Mouse (Mus musculus) left cerebral cortex, adult 11 months (tissue): ENCODE data around the gene Isca1.
"Not testable (repeated sequence)": the region's sequence is repeated elsewhere in the genome, so short reads cannot be mapped to it uniquely, and the experiment has no call there.

Source experiments
- DNase-seq: peaks from one replicate; pipeline ENCODE4 v3.0.0; 2022; ENCODE audit warnings: low spot score

Gene Isca1

DNA sequence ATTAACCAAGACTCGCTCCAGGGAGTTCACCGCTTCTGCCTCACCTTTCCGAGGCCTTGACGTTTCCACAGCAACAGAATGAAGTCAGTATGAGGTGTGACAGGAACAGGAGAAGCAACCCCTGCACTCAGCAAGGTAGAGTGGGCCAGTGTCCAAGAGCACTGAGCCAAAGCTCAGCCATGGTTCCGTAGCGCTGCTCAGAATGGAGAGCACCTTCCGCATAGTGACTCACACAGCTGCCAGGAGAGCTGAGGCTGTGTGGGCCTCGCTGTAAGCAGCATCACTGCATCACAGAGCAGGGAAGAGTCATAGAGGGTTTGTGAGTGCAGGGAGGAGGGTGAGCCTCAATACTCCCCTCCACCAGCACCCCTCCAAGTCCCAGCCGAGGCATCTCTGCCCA is 22.9 kb downstream of the Isca1 start, which contains the start of gene 1700014D04Rik:
TSS of gene 1700014D04Rik (minus strand) at position 42 of the 400 bp plus-strand sequence.
- no peak for DNase-seq

DNA sequence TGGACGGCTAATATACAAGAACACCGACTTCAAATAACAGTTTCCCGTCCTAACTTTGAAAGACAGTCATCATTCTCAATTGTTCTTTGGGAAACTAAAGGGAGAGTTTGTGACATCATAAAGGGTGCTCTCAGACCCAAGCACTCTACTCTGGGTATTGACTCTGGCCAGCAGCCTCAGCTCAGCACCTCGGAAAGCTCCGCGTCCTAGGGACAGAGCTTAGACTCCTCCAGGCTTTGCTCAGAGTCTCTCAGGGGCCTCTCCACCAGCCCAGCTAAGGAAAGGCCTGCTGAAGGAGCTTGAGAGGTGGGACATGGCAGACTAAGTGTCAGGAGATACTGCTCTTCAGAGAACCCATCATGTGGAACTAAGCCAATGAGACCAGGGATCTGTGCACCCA is 23.4 kb downstream of the Isca1 start:
- DNase-seq = no peak

DNA sequence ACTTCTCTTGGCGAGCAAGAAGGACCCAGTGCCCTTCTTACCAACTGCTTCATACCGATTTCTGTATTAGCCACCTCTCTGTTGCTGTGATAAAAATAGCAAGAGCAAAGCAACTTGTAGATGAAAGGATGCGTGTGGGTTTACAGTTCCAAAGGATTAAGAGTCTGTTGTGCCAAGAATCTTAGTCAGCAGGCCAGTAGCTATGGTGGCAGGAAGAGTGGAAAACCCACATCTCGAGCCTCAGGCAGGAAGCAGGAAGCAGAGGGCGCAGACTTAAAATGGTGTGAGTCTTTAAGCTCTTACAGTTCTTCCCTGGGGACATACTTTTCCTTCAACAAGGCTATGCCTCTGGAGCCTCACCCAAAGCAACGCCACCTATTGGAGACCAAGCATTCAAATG is 24.1 kb downstream of the Isca1 start:
- no peak for DNase-seq

DNA sequence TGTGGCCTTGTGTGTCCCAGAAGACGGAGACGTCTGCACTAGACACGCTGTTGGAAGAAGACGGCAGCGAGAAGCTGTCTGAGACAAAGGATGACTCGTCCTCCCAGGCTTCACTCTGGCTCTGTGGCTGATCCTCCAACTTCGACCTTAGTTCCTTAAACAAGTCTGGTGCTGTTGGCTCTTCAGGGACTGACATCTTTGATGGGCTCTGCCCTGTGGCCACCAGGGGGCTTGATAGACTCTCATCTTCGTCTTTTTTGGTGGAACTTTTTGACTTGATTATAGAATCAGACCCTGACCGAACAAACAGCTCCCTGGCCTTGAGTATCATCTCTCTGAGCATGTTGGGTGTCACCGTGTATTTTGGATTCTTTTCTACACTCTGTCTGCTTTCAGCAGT is 27.9 kb downstream of the Isca1 start:
- DNase-seq = no peak

DNA sequence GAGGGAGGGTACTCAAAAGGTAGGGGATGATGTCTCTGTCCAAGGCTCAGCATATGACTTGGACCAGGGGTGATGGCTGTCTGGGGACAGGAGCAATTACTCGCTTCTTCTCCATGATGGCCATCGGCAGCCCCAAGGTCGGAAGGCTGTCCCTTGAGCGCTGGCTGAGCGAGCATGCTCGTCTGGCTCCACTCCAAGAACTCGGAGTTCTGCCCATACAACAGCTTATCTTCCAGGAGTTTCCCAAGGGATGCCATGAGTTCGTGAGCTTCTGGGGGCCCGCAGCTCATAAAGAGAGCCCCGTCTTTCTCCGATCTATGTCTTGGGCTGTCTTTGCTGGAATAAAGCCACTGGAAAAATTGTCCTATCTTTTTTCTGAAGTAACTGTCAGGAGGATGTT is 28.5 kb downstream of the Isca1 start:
- no peak for DNase-seq

DNA sequence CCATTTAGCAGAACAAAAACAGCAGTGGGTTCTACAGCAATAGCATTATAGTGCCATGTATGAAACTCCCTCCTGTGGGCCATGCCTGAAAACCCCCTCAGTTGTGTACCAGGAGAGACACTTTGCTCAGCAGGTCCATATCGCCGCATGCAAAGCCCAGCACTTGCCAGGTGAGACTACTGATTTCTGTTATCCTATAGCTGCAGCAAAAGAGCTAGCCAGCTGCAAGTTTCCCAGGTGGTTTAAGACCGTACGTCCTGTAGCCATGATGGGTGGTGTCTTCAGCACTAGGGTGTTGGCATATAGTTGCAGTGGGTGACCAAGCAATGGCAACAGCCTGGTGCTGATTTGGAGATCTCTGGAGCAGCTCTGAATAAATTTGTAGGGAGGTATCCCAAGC is 30.2 kb downstream of the Isca1 start:
- DNase-seq = no peak

DNA sequence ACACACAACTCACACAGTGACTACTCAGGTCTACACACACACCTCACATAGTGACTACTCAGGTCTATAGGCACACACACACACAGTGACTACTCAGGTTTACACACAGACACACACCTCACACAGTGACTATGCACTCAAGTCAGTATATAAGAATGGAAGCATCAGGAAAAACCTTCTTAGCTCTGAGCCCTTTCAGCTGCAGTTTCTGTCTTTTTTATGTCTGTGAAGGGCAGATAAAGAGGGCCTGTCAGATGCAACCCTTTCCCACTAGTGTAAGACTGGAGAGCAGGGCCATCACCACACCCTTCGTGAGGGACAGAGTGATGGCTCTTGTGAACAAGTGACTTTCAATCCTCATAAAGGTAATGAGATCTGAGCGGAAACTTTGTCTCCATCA is 31.2 kb downstream of the Isca1 start:
- no peak for DNase-seq

DNA sequence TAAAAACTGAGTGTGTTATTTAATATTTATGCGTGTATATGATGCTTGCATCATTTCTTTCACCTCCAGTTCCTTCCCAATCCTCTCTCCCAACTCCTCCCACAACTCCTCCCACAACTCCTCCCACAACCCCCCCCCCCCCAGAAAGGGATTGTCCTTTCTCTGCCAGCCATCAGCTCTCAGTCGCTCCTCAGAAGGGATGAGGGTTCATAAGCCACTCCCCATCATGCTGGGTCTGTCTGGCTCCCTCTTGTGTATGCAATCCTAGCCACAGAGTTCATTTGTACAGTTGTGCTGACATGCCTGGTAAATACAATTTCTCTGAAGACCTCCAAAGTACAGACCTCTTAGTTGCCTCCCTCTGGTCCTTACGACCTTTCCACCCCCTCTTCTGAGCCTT is 34.4 kb downstream of the Isca1 start:
- no peak for DNase-seq

DNA sequence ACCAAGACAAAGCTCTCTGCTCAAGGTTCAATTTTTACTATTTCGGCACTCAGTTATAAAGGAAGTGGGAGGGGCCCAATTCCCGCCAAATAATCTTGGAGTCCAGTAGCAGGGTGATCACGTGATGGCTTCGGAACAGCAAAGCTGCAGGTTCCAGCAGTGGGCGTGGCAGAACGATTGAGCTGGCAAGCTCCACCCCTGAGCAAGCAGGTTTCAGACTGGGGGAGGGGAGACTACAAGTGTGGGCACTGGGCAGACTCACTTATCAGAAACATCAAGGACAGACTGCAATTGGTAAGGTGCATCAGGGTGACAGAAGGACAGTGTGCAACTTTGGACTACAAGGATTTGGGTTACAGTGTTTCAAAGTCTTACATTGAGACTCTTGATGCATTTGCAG is 35.3 kb downstream of the Isca1 start:
- DNase-seq = not testable (repeated sequence)

DNA sequence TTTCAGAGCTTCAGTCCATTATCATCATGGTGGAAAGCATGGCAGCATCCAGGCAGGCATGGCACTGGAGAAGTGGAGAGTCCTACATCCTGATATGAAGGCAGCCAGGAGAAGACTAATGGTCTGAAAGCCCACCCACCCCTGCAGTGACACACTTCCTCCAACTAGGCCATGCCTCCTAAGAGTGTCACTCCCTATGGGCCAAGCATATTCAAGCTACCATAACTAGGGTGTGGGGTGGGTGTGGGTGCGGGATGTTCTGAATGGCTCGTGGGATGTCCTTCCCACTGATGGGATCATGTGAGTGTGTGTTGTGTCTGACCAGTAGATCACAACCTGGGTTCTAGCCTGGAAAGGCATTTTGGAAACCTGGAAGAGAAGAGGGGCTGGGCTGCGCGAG is 35.7 kb downstream of the Isca1 start:
- no peak for DNase-seq

DNA sequence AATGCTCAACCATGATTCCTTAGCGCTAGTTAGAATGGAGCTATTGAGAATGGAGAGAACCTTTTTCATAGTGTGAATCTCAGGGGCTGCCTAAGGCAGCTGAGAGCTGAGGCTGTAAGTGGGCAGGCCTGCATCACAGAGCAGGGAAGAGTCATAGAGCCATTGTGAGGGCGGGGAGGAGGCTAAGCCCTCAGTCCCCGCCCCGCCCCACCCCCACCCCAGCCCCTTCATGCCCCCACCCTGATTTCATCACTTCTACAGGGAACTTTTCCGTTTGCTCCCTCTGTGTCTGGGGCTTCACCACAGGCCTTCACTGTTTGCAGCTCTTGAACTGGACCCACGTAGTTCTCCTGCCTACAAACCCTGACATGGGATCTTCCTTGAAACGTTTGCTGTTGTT is 38.0 kb downstream of the Isca1 start, which contains the start of gene Spata31d1d:
TSS of gene Spata31d1d (minus strand) at position 101 of the 400 bp plus-strand sequence.
- no peak for DNase-seq

DNA sequence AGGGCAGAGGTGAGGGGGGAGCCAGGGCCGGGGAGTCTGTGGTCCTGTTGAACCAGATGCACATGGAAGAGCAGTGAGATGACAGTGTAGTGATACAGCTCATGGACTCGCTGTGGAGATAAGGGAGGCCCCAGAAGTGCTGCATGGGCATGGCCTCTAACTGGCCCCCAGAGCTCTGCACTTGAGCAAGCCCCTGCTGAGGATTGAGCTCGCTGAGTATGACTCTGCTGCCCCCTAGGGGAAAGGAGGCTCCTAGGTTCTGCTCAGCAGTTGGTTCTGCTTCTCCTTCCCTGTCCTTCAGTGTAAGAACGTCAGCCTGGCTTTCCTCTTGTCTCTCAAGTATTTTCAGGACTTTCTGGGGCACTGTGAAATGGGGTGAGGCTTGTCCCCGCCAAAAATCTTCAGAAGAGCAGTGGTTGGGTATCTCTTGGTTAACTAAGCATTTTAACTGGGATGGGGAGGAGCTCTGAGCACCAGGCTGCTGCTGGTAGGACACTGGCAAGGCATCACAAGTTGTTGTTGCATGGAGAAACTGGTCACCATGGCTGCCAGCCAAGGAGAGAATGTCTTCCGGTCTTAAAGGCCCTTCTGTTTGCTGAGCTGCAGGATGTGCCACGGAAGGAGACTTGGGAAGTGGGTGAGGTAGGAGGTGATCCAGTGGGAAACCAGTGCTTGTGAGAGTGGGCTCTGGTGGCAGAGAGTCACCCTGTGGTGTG is 41.1 kb downstream of the Isca1 start:
- peak; percentile 71 for DNase-seq

DNA sequence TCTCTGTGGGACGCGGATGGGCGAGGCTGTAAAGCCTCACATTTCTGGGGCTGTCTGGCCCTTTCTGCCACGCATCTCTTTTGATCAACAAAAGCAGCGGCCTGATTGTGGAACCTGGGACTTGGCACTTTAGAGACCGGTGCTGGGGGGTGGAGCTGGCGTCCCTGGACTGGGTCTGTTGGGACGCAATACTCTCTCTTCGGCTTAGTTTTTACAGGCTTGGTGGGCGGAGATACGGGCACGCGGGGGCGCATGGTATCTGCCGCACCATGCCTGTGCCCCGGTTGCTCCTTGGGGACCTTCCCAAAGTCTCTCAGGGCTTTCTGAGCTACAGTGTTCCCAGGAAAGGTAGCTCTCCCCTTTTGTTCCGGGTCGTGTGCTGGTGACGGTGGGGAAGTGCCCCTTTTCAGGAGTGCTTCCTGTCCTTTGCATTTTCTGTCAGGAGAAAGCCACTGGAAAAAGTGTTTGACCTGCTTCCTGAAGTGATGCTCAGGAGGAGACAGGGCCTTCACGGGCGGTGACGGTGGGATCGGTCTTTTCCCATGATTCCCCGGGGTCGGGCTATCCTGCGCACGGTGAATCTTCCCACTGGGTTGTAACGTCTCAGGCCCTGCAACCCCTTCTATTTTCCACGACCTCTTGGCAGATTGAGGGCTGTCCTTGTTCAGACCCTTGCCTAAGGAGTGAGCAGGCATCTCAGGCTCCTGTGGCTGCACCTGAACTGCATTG is 43.3 kb downstream of the Isca1 start:
- DNase-seq = no peak

DNA sequence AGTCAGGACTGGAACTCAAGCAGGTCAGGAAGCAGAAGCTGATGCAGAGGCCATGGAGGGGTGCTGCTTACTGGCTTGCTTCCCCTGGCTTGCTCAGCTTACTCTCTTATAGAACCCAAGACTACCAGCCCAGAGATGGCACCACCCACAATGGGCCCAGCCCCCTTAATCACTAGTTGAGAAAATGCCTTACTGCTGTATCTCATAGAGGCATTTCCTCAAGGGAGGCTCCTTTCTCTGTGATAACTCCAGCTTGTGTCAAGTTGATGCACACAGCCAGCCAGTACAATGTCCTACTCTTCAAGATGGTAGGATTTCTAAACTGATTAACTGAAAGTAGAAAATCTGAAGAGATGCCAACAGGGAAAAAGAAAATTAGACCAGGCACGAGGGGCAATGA is 47.5 kb downstream of the Isca1 start:
- not testable (repeated sequence) for DNase-seq

DNA sequence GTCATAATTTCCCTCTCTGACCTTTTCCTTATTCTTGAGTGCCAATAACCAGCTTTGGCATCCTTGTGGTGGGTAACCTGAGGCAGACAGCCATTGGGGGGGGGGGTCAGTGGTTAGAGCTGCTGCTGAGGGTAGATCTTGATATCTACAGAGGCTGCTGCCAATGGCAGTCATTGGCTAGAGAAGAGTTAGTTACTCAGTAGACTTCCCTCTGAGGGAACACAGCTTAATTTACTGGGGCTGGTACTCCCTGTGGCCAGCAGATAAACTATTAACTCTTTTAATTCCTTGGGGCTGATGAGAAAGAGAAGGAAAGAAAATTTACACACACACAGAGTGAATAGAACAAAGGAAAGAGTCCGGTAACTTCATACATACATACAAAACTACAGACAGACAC is 50.1 kb downstream of the Isca1 start:
- DNase-seq = no peak

DNA sequence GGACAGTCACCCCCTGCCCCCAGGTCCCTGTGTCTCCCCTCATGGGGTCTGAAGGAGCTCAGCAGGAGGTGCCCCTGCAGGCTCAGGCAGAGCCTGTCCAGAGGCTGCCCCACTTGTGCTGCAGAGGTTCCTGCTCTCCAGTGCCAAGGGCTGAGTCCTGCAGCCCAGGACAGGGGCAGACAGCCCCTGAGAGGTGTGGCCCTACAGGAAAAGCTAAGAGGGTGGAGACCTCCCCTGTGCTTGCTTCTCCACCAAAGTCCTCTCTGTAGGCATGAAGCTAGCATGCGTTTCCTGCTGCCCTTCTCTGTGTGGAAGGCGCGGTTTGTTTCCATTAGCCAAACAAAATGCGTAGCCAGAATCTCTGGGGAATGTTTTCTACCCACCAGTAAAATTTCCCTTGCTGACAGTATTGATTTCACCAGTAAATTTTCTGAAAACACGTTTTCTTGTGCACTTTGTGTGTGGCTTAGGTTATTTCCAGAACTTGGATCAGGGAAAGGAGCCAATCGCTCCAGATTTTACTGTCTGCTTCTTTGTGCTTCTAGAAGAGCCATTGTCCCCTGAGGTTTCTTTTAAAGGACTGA is 50.7 kb downstream of the Isca1 start:
- not testable (repeated sequence) for DNase-seq

DNA sequence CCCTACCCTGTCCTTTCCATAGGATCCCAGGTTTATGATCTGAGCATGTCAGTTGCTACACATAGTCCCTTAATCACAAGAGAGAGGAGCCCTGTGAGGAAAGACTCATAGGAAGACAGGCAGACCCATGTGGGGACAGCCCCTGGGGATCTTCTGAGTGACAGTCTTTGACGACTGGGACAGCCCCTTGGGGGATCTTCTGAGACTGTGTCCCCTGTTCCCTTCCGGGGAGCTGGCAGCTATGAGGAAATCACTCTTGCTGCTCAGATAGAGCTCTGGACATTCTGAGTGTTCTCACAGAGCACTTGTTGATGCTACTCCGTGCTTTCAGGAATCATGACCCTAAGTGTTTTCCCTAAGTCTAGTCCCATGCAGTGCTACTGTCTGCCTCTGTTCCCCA is 55.9 kb downstream of the Isca1 start:
- DNase-seq = no peak

DNA sequence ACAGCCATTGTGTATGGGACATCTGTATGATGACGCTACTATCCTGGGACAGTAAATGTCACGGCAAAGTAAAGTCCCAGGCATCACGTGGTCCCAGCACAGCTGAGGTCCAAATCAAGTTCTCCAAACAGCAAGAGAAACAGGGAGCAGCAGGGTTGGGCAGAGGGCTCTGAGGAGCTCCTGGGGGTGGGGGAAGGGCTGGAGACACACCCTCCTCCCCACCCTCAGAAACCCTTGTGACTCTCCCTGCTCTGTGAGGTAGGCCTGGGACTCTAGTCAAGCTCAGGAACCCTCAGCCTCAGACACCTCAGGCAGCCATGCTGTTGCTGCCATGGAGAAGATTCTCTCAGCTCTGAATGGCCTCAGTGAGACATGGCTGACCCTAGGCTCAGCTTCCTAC is 57.6 kb downstream of the Isca1 start, which contains the start of gene Spata31d1b:
TSS of gene Spata31d1b (plus strand) at position 301 of the 400 bp plus-strand sequence.
- DNase-seq = not testable (repeated sequence)

DNA sequence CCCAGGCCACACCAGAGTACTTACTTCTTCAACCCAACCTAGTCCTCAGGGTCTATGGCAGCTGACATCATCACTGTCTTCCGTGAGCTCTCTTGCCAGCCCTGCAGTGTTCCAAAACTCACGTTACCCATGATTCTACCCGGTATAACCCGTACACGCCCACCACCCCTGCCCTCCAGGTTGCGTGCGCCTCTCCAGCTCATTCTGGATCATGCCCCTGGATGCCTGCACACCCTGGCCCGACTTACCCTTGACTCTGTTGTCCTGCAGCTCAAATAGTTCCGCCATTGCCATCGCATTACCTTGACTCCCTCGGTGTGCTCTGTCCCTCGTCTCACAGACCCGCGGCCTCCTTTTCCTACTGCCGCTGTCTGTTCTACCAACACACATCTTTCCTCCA is 59.4 kb downstream of the Isca1 start, which contains the start of gene Spata31d1a:
TSS of gene Spata31d1a (minus strand) at position 101 of the 400 bp plus-strand sequence.
- no peak for DNase-seq
